Mouse (Mus musculus): ENCODE measurements around the gene Gm27027. TPM values are rescaled to one million over a fixed set of nuclear protein-coding genes. Genes with fewer than 3 reads are reported as not detected.

Gene Gm27027
- polyA plus RNA-seq, 1 experiment = not detected

DNA sequence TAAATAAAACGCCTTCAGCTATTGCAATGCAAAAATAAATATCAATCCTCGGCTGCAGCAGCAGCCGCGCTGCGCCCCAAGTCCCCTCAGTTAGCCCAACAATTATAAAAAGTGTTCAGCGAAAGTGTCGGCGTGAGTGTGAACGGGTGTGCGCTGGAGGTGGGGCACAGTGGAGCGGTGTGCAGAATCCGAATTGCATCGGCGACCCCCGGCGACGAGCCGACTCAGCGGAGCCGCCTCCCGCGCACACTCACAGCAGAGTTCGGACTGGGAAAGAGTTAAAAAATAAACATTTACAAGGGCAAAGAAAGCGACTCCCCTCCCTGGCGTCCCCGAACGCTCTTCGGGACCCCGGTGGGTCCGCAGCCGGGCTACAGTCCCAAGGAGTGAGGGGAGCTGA, 40.3 kb downstream of the Gm27027 start:
- TF ChIP-seq CTCF (conservative IDR thresholded peaks at IDR 0.05; ENCODE audit: insufficient read depth, insufficient read length, low read depth, low read length) (no peak), POLR2A (IDR thresholded peaks at IDR 0.05; ENCODE audit: low read depth, low read length) (no peak)
- Histone ChIP-seq H3K27ac (ENCODE audit: insufficient read depth, low read depth, low read length) (no peak overlapping the region), H3K27me3 (replicated peaks; ENCODE audit: control insufficient read depth, insufficient read depth, low read length) (peaks cover 1% of the 10 kb centered on the region; the same call in 1 of the 2 replicates), H3K4me3 (ENCODE audit: insufficient read depth, low read depth, low read length) (peak overlapping the region; percentile 63), H3K36me3 (ENCODE audit: control insufficient read depth, insufficient read depth, low read length) (no peaks in the 10 kb centered on the region), H3K4me1 (ENCODE audit: control insufficient read depth, insufficient read depth, low read length) (no peaks in the 10 kb centered on the region)
- WGBS = 1% methylated on average over 31 of the region's 31 CpGs
- DNase-seq = no peak

DNA sequence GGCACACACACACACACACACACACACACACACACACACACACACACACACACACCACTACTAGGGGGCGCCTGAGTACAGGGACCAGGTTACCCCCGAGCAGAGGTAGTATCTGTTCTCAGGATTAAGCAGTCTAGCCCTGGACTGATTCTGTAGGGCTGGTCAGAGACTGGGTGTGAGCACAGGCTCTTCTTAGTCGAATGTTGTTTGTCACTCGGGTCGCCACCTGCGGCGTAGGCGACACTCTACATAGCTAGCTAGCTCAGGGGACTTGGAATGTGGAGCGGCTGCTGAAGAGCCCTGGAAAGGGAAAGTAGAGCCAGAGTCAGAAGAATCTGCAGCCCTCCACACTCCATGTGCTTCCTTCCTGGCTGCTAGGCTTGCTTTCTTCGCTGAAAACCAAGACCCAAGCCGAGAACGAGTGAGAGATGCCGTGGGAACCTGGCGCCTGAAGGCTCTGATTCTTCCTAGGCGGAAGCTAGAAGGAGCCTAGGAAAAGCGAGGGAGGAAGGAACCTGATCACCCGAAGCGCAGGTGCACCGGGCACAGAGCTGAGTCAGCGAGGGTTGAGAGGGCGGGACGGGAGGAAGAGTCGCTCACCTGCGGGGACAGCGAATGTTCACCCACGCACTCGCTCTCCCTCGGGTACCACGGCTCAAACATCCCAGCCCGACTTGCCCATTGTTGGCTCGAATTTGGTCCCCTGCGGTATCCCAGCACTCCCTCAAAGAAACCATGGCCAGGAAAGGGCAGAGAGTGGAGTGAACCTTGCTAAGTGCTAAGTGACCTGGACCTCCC, 41.2 kb downstream of the Gm27027 start:
- no peak for DNase-seq
- Histone ChIP-seq H3K27ac (ENCODE audit: insufficient read depth, low read depth, low read length) (no peak overlapping the region), H3K4me3 (ENCODE audit: insufficient read depth, low read depth, low read length) (peak overlapping the region; percentile 63), H3K4me1 (ENCODE audit: control insufficient read depth, insufficient read depth, low read length) (no peaks in the 10 kb centered on the region), H3K36me3 (ENCODE audit: control insufficient read depth, insufficient read depth, low read length) (no peaks in the 10 kb centered on the region), H3K27me3 (replicated peaks; ENCODE audit: control insufficient read depth, insufficient read depth, low read length) (peaks cover 1% of the 10 kb centered on the region; the same call in 1 of the 2 replicates)
- TF ChIP-seq POLR2A (IDR thresholded peaks at IDR 0.05; ENCODE audit: low read depth, low read length) (no peak), CTCF (conservative IDR thresholded peaks at IDR 0.05; ENCODE audit: insufficient read depth, insufficient read length, low read depth, low read length) (no peak)
- WGBS = 2% methylated on average over 32 of the region's 32 CpGs

DNA sequence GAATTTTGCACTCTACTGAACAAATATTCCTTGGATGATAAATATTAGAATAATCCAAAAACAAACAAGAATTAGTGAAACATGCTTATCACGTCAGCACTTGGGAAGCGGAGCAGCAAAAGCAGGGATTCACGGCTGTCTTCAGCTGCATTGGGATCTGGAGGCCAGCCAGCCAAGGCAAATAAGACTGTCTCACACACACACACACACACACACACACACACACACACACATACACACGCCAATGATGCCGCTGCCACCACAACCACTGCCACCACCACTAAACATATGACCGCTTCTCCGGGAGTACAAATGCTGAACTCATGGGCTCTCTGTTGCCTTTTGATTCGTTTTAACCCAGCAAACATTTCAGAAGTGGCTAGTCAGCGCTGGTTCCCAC, 42.4 kb downstream of the Gm27027 start:
- peaks cover 1% of the 10 kb centered on the region; the same call in 1 of the 2 replicates for H3K27me3 ChIP-seq (replicated peaks; ENCODE audit: control insufficient read depth, insufficient read depth, low read length)

DNA sequence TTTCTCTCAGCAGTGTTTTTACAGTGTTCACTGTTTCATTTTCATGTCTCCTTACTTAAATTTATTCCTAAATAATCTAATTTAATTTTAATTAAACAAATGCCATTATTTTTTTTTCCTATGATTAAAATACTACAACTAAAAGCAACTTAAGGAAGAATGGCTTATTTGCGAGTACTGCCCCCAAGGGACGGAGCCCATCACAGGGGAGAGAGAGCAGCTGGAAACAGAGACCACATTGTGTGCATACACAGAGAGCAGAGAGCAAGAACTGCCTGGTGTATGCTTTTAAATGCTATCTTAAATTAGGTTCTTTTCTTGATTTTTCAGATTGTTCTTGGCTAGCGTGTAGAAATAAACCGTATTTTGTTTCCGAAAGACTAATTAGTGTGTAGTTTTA, 49.2 kb downstream of the Gm27027 start:
- 63% methylated on average over 5 of the region's 5 CpGs for WGBS
- H3K27ac ChIP-seq (ENCODE audit: insufficient read depth, low read depth, low read length) = no peak overlapping the region
- H3K4me3 ChIP-seq (ENCODE audit: insufficient read depth, low read depth, low read length) = no peak overlapping the region
- no peaks in the 10 kb centered on the region for H3K36me3 ChIP-seq (ENCODE audit: control insufficient read depth, insufficient read depth, low read length)
- H3K4me1 ChIP-seq (ENCODE audit: control insufficient read depth, insufficient read depth, low read length) = no peaks in the 10 kb centered on the region
- no peaks in the 10 kb centered on the region for H3K27me3 ChIP-seq (replicated peaks; ENCODE audit: control insufficient read depth, insufficient read depth, low read length)
- no peak for DNase-seq
- TF ChIP-seq POLR2A (IDR thresholded peaks at IDR 0.05; ENCODE audit: low read depth, low read length) (no peak), CTCF (conservative IDR thresholded peaks at IDR 0.05; ENCODE audit: insufficient read depth, insufficient read length, low read depth, low read length) (no peak)

More for the DNA sequence above, 42.4 kb downstream of the Gm27027 start:
- Histone ChIP-seq H3K4me3 (ENCODE audit: insufficient read depth, low read depth, low read length) (no peak overlapping the region), H3K4me1 (ENCODE audit: control insufficient read depth, insufficient read depth, low read length) (no peaks in the 10 kb centered on the region), H3K36me3 (ENCODE audit: control insufficient read depth, insufficient read depth, low read length) (no peaks in the 10 kb centered on the region), H3K27ac (ENCODE audit: insufficient read depth, low read depth, low read length) (no peak overlapping the region)
- DNase-seq = no peak
- WGBS = 83% methylated on average over 9 of the region's 9 CpGs
- TF ChIP-seq CTCF (conservative IDR thresholded peaks at IDR 0.05; ENCODE audit: insufficient read depth, insufficient read length, low read depth, low read length) (no peak), POLR2A (IDR thresholded peaks at IDR 0.05; ENCODE audit: low read depth, low read length) (no peak)

DNA sequence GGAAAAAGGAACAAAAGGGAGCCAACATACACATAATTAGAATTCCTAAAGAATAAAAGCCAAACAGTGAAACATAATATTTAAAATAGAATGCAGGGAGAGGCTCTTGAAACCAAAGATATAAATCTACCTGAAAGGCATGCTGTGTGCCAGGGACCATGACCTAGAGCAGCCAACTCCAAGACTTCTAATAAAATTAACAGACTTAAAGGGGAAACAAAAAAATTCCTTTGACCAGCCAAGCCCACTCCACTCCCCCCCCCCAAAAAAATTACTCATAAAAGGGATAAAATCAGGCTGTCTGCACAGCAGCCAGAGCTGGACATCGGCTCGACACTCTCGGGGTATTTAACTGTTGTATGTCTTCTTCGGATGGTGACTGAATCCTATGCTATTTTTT, 51.3 kb downstream of the Gm27027 start:
- no peak for DNase-seq
- no peak for TF ChIP-seq POLR2A (IDR thresholded peaks at IDR 0.05; ENCODE audit: low read depth, low read length)
- TF ChIP-seq CTCF (conservative IDR thresholded peaks at IDR 0.05; ENCODE audit: insufficient read depth, insufficient read length, low read depth, low read length) = no peak
- H3K27ac ChIP-seq (ENCODE audit: insufficient read depth, low read depth, low read length) = no peak overlapping the region
- no peaks in the 10 kb centered on the region for H3K36me3 ChIP-seq (ENCODE audit: control insufficient read depth, insufficient read depth, low read length)
- no peak overlapping the region for H3K4me3 ChIP-seq (ENCODE audit: insufficient read depth, low read depth, low read length)
- no peaks in the 10 kb centered on the region for H3K27me3 ChIP-seq (replicated peaks; ENCODE audit: control insufficient read depth, insufficient read depth, low read length)
- no peaks in the 10 kb centered on the region for H3K4me1 ChIP-seq (ENCODE audit: control insufficient read depth, insufficient read depth, low read length)
- WGBS = 71% methylated on average over 4 of the region's 4 CpGs

DNA sequence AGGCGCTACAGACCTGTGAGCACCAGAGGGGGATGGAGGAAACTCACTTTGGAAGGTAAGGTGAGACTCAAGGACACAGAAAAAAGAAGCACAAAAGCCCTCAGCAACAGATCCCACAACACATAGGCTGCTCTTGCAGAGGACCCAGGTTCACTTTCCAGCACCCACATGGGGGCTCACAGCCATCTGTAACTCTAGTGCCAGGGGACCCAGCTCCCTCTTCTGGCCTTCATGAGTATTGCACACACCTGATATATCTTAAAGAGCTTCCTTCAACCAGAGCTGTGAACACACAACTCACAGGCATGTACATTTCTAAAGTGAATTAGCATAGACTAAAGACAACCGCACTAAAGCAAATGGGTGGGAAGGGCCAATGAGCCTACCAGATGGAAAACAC, 52.1 kb downstream of the Gm27027 start:
- TF ChIP-seq CTCF (conservative IDR thresholded peaks at IDR 0.05; ENCODE audit: insufficient read depth, insufficient read length, low read depth, low read length) = 0 out of 2 replicates have a peak, but pooled peaks have one; percentile 14
- TF ChIP-seq POLR2A (IDR thresholded peaks at IDR 0.05; ENCODE audit: low read depth, low read length) = no peak
- H3K27me3 ChIP-seq (replicated peaks; ENCODE audit: control insufficient read depth, insufficient read depth, low read length) = no peaks in the 10 kb centered on the region
- 97% methylated on average over 2 of the region's 2 CpGs for WGBS
- no peaks in the 10 kb centered on the region for H3K36me3 ChIP-seq (ENCODE audit: control insufficient read depth, insufficient read depth, low read length)
- no peak for DNase-seq
- H3K27ac ChIP-seq (ENCODE audit: insufficient read depth, low read depth, low read length) = no peak overlapping the region
- no peaks in the 10 kb centered on the region for H3K4me1 ChIP-seq (ENCODE audit: control insufficient read depth, insufficient read depth, low read length)
- H3K4me3 ChIP-seq (ENCODE audit: insufficient read depth, low read depth, low read length) = no peak overlapping the region

DNA sequence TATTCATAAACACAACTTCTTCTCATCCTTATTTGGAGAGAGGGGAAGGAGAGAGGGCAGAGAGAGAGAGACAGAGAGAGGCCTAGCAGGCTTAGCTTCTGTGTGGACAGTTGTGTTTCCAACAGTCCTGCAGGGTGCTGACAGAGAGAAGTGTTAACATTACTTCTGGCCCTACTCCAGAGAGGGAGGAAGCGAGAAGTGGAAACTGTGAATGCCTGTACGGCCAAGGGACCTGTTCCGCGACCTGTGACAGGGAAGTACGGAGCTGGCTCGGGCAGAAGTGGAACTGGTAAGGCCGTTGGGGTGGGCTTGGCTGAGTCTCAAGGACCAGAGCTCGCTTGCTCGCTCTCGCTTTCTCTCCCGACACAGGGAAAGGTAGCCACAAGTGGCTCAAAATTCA, 54.5 kb downstream of the Gm27027 start:
- TF ChIP-seq CTCF (conservative IDR thresholded peaks at IDR 0.05; ENCODE audit: insufficient read depth, insufficient read length, low read depth, low read length) = no peak
- Histone ChIP-seq H3K4me1 (ENCODE audit: control insufficient read depth, insufficient read depth, low read length) (no peaks in the 10 kb centered on the region), H3K36me3 (ENCODE audit: control insufficient read depth, insufficient read depth, low read length) (no peaks in the 10 kb centered on the region), H3K27ac (ENCODE audit: insufficient read depth, low read depth, low read length) (0 out of 2 replicates have a peak overlapping the region, but pooled peaks have one; percentile 16), H3K27me3 (replicated peaks; ENCODE audit: control insufficient read depth, insufficient read depth, low read length) (no peaks in the 10 kb centered on the region), H3K4me3 (ENCODE audit: insufficient read depth, low read depth, low read length) (no peak overlapping the region)
- WGBS = 34% methylated on average over 11 of the region's 11 CpGs
- DNase-seq = peak; percentile 41
